Mouse (Mus musculus): ENCODE measurements around the gene Cdiptos.
A peak's percentile ranks its signal among the peaks of the same experiment; 100 is the strongest.

Cdiptos gene

DNA sequence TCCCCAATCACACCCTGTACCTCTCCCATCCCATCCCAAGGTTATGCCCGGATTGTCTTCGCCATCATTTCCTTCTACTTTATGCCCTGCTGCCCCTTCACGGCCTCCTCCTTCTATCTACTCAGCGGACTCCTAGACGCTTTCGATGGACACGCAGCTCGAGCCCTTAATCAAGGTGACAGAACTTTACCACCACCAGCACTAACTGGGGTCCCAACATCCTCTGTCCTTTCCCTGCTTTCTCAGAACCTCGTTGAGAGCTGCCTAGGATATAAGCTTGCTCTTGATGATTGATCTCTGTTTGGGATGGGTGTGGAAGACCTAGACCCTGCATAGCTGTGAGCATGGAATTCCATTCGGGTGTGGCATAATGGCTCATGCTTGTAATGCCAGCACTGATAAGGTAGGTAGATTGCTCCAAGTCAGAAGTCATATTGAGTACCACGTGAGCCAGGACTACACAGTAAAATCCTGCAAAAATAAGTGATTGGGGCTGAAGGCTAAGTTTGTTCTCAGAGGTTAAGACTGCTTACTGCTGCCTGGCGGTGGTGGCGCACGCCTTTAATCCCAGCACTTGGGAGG lies 1.1 kb upstream of the Cdiptos start:
- no peak for DNase-seq (ENCODE audit: low spot score in 2 of 2)

DNA sequence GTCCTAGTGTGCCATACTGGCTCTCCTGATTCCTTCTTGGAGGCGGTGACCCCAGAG lies 177 bp downstream of the Cdiptos start, which contains the start of gene Cdipt:
Gene Cdipt (plus strand): TSS at position 22 of the 57 bp plus-strand sequence.
- no peak for DNase-seq (ENCODE audit: low spot score in 2 of 2)

DNA sequence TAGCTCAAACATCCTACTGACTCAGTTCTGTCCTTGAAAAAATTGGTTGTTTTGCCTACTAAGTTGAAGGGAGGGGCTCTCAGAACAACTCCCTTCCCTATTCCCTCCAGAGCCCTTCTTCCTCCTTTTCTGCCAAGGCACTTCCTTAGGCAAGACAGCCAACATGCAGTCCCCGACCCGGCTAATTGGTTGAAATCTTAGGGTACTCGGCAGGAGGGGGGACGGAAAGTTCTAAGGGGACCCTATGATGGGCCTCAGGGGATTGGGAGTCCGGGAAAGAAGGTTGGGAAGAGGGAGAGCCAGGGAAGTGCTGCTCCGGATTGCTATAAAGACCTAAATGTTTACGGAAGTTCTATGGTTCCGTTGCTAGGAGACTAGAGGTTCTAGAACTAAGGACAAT lies 405 bp downstream of the Cdiptos start:
- DNase-seq (ENCODE audit: low spot score in 2 of 2): no peak

DNA sequence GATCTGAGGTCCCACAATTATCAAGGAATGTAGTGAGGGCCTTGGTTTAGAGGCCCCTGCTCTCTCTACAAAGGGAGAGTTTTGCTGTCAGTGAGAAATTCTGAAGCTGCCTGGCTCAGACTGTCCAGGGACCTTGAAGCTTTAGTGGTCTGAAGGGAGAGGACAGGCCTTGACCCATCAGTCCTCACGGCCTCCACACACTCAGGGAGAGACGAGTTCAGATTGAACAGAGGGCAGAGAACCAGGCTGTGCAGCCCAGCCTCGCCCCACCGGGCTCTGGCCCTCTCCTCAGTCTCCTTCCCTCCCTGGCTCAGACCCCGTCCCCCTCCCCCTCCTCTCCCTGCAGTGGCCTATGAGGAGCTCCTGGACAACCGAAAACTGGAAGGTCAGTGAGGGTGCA lies 8.5 kb downstream of the Cdiptos start:
- DNase-seq (ENCODE audit: low spot score in 2 of 2): no peak

DNA sequence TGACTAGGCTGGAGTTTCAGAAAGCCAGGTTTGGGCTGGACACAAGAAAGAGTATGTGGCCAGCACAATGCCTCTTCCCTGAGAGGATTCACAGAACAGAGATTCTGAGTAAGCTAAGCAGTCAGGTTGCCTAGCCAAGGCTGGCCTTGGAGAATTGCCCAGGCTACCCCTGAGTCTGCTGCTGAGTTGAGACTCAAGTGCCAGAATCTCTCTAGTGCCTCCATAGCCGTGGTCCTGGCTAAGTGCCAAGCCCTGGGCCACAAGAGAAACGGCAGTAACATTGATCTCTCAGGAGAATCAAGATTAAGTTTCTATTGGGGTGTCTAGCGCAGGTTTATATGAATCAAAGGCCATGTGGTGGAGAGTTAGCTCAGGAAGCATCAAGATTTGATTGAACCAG lies 10.3 kb downstream of the Cdiptos start:
- DNase-seq (ENCODE audit: low spot score in 2 of 2): no peak

DNA sequence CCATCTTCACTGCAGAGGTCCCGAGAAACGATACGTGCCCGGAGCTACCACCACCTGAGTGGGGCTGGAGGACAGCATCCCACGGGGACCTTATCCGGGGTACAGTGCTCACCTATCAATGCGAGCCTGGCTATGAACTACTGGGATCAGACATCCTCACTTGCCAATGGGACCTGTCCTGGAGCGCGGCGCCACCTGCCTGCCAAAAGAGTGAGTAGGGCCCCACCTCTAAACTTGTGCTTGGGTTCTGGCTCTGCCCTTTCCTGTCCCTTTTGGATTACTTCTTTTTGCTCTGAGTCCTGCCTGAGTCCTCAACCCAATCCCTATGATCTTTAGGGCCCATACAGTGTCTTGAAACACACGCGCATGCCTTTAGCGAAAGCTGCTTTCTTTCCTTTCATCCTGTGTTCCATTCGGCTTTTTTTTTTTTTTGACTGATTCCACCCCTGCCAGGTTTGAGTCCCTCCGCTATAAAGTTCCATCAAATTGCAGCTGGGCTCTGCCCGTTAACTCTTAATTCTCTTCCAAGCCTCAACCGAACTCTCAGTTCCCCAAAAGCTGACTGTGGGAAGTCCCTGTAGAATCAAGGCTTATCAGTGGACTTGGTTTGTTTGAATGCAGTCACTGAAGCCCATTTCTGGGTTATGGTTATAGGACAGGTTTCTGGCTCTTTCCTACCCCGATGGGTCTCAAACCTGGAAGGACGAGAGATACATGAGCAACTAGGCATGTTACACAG lies 12.2 kb downstream of the Cdiptos start:
- DNase-seq (ENCODE audit: low spot score in 2 of 2): no peak

DNA sequence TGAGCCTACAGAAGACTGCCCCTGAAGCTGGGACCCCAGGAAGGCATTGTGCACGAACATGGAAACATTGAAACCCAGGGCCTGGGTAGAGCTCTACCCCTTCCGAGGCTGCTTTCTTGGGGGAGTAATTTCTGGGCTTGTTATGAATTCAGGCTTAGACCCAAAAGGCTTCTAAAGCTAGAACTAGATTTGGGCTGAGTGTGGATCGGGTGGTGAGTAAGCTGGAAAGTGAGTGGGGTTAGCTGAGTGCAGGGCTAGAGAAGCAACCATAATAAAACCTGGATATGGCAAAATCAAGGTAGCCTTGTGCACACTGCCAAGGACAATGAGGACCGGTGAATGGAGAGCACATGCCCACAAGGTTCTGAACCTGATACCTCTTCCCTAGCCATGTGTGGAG lies 13.9 kb downstream of the Cdiptos start:
- no peak for DNase-seq (ENCODE audit: low spot score in 2 of 2)

DNA sequence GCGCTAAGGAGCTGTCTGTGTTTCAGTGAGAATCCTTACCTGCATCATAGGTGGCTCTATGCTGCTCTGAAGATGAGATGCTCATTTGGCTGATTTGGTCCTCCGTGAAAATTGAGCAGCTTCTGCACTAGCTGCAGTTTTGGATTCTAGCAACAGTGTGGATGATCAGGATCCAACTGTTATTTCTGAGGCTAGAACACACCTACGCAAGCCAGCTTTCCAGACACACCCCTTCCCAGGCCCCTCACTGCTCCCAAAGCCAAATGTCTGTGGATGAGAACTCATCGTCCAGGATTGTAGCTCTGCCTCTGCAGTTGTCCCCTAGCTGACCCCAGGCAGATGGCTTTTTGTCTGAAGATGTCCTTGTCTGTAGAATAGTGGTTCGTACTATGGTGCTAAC lies 14.8 kb downstream of the Cdiptos start:
- no peak for DNase-seq (ENCODE audit: low spot score in 2 of 2)

DNA sequence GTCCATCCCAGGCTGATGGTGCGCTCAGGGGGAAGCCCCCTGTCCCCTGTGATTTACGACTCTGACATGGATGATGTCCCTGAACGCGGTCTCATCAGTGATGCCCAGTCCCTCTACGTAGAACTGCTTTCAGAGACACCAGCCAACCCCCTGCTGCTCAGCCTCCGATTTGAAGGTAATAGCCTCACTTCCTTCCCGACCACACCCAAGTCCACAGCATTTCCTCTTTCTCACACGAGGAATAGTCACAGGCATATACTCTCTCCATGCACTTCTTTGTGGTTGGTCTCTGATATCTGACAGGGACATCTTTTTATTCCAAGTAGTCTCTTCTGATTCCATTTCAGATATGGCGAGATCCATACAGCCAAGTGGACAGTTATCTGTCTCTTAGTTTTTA lies 16.1 kb downstream of the Cdiptos start:
- no peak for DNase-seq (ENCODE audit: low spot score in 2 of 2)

DNA sequence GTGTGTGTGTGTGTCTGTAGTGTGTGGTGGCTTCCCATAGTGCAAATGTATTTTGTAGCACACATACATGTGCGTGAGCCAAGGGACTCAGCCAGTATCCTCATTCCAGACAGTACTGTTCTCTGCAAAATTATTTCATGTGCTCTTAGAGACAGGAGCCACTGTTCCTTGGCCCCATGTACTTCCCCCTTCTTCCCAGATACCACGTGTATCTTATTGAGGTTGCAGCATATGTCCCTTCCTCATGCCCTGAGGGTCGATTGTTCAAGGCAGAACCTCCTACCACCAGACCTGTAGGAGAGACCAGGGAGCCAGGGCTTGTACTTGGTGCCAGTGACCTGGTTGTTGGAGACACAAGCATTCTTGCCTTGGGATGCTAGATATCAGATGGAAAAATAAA lies 20.8 kb downstream of the Cdiptos start:
- no peak for DNase-seq (ENCODE audit: low spot score in 2 of 2)

DNA sequence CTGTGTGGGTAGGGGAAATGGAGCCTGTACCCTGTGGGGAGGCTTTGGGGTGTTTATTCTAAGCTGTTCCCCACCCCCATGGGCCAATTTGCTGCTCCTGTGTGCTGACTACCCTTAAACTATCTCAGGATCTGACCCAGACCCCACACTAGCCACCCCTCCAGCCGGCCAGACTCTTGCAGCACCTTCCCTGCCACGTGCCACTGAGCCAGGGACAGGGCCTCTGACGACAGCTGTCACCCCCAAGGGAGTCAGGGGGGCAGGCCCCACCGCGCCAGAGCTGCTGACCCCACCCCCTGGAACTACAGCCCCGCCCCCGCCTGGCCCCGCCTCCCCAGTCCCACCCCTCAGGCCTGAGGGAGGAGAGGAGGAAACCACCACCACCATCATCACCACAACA lies 23.3 kb downstream of the Cdiptos start:
- DNase-seq (ENCODE audit: low spot score in 2 of 2): no peak

DNA sequence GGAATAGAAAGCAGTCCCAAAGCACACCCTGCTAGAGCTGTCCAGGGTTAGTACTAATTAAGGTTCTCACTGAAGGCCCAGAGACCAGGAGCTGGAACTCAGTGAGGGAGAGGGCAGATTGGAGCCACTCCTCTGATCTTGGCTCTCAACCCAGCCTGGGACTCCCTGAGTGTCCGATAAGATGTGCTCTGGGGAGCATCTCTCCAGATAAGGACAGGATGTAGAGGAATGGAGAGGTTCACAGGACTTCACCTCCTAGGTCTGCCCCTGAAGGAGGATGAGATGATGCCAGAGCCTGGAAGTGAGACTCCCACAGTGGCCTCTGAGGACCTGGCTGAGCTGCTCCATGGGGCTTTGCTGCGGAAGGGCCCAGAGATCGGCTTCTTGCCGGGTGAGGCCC lies 24.2 kb downstream of the Cdiptos start:
- no peak for DNase-seq (ENCODE audit: low spot score in 2 of 2)

DNA sequence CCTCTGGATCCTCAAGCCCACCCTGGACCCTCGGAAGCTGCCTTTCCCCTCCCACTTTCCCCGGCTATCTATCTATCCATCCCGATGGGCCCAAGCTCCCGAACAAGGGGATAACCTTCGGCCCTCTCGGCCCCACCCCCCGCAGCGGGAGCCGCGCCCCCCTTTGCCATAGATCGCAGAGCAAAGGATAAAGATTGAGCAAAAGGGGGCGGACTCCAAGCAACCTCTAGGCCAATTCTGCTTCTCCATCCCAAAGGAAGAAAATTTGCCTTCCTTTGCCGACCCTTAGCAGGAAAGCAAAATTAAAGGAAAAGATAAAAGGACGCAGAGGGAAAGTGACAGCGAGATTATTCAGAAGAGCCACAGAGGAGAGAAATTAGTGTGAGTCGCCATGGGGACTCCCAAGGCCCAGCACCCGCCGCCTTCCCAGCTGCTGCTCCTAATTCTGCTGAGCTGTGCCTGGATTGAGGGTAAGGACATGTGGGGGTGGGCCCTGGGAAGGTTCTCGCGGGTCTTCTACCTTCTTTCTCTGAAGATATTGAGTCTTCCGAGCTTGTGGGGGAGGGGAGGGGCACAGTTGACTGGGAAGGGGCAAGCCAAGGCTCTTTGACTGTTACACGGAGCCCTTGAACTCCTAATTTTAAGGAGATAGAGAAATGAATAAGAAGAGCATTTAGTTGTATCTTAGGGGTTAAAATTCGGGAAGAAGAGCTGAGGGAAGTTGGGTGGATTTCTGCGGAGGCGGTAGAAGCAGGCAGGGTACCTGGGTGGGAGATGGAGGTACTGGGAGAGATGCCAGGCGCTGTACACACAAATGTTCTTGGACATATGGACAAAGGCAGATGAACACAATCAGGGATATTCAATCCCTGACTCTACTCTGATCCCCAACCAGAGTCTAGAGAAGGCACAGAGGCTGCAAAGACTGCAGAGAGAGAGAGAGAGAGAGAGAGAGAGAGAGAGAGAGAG lies 25.0 kb downstream of the Cdiptos start:
- DNase-seq (ENCODE audit: low spot score in 2 of 2): peak in 1 of 2 experiments; percentile 58

DNA sequence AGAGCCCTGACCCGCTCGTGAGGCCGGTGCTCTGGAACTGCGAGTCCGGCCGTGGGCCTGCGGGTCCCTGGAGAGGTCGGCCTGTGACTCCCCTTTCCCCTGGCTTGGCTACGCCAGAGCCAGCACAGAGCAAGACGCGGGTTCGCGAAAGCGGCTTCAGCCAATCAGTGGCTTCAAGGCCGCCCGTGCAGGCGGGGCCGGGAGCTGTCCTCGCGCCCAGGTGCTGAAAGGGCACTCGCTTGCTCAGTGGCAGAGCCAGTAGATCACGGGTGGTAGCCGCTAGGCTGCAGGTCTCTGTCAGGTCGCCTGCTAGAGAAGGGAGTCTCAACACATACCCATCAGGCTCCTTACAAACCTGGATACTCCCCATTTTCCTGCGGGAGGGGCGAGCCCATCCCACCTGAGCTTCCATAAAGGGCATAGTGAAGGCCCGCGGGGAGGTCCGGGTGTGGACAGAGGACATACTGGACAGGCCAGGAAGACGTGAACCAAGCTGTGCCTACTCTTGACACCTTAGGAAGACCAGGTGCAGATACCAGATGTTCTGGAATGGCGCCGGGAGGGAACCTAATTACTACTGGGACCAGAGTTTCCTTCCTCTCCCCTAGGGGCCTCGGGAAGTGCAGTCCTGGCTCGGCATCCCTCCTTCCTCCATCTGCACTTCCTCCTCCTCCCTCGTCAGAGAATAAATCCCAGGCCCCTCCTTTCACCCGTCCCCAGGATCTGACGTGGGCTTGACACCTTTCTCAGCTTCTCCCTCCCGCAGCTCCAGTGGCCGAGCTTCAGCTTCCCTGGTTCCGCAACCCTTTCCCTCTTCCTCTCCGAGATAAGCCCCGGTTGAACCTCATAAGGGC lies 25.9 kb downstream of the Cdiptos start, which contains the start of gene Sez6l2:
Gene Sez6l2 (plus strand): TSS at position 771 of the 854 bp plus-strand sequence.
- DNase-seq (ENCODE audit: low spot score in 2 of 2): peak; percentile 72 to 83

DNA sequence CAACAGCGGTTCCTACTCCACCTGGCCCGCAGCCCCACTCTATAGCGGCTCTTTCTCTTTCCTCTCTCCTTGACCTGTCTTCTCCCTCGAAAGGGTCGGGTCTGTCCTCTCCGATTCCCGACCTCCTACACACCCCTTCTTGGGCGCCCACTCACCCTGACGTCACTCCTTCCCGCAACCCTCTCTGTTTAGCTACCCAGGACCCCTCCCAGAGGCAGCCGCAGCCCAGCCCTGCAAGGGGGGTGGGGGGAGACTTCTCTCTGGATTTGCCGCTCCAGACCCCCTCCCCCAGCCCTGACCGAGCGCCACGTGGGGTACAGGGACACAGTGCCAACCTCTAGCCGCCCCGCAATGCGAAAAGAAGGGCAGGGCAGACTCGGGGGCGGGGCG lies 26.5 kb downstream of the Cdiptos start, which contains the start of gene Asphd1:
Gene Asphd1 (minus strand): TSS at position 180 of the 390 bp plus-strand sequence.
- peak; percentile 59 to 70 for DNase-seq (ENCODE audit: low spot score in 2 of 2)

DNA sequence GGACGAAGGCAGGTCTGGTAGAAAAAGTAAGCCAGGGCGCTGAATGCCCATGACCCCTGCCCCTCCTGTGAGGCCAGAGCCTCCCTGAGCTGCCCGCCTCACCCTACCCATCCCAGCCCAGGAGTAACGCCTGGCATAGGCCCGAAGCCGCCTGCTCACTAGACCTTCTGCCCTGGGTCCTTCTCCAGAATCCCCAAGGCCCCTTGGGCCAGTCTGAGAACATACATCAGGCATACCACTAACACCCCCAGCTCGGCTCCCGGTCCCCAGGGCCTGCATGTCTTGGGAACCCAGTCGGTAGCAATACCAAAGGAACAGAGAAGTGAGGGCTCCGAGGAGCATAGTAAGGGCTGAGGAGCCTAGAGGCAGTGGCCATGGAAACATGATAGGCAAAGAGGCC lies 27.3 kb downstream of the Cdiptos start:
- DNase-seq (ENCODE audit: low spot score in 2 of 2): no peak

DNA sequence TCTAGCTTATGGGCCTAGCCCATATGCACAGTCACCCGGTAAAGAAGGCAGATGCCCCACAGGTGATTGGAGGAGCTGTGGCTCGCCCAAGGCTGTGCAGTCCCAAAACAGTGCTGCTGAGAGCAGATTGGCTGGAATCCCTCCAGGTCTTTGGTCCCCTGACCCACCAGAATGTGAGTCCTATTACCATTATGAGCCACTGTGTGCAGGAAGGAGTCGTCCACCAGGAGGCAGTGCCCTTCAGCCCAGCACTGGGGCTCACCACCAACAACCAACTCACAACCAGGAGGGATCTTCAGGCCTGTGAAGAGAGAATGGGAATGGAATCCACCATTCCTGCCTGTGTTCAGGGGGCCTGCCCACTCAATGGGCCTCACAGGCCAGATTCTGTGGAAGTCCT lies 29.4 kb downstream of the Cdiptos start:
- no peak for DNase-seq (ENCODE audit: low spot score in 2 of 2)

DNA sequence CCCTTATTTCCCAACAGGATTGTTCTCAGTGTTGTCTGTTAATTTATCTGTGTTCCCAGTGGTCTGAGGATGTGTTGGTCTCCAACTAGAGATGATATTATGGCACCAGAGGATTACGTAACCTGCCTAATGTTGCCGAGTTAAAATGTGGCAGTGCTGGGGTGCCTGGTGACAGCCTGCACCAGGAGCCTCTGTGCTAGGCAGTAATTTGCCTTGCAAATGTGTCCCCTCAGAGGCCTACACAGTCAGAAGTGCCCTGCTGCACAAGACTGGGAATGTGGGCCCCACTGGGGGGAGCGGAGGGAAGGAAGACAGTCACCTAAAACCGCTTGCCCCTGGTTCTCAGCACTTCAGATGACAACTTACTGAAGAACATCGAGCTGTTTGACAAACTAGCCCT lies 34.1 kb downstream of the Cdiptos start:
- DNase-seq (ENCODE audit: low spot score in 2 of 2): peak in 1 of 2 experiments; percentile 54

DNA sequence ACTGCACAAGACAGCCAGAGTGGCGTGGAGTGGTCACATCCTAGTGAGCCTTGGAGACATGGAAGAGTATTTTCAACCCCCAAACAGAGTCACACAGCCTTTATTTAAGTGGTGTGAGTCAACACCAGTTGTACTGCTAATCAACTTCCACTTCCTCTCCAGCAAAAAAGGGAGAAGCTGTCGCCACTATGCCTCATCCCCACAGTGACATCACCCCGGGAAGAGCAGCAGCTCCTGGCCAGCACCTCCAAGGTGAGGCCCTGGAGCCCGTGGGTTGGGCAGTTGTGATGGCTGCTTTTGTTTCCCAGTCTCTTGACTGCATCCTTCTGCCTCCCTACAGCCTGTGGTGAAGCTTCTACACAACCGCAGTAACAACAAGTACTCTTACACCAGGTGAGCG lies 34.7 kb downstream of the Cdiptos start:
- no peak for DNase-seq (ENCODE audit: low spot score in 2 of 2)

DNA sequence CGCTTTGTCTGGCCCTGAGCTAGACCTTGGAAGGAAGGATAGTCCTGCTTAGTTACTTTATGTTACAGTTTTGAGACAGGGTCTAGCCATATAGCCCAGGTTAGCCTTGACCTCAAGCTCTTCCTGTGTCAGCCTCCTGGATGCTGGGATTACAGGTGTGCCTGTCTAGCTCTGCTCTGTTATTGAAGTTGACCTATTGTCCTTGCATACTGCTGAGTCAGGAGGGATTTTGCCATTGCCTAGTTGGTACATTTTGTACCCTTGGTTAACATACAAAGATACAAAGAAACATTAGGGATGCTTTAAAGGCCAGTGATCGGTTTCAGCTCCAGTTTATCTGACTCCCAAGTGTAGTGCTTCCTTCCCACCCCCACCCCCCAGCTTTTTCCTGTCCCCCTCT lies 43.2 kb downstream of the Cdiptos start:
- no peak for DNase-seq (ENCODE audit: low spot score in 2 of 2)

DNA sequence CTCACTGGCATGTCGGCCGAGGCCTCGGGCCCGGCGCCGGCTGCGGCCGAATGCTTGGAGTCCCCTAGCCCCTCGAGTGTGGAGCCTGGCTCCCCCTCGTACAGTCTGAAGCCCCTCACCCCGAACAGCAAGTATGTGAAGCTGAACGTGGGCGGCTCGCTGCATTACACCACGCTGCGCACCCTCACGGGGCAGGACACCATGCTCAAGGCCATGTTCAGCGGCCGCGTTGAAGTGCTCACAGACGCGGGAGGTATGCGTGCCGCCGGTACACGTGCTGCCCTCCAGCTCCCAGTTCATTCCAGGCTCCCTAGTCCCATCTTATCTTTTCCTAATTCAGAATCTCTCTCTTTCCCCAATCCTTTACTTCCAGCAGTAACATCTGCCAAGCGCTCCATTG lies 46.9 kb downstream of the Cdiptos start:
- no peak for DNase-seq (ENCODE audit: low spot score in 2 of 2)

DNA sequence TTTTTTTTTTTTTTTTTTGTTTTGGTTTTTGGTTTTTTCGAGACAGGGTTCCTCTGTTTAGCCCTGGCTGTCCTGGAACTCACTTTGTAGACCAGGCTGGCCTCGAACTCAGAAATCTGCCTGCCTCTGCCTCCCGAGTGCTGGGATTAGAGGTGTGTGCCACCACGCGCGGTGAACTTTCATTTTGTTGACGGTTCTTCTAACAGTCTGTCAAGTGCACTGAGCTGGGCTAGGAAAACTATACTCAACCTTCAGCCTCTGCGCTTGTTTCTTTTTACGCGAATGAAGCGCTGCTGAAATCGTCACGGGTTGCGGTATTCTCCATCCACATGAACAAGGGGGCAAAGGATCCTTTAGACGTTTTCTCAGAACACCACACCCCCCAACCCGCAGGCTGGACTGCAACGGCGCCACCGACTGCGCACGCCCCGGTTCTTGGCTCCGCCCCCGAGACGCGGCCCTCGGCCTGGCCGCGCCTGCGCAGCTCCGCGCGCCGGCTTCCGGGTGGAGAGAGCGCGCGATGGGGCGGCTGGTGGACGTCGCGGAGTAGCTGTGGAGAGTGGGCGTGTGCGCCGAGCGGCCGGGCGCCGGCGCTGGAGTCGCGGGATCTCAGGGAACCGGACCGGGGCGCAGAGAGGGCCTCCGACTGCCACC lies 47.4 kb downstream of the Cdiptos start, which contains the start of gene Kctd13:
Gene Kctd13 (plus strand): TSS at position 496 of the 654 bp plus-strand sequence.
- peak; percentile 80 to 92 for DNase-seq (ENCODE audit: low spot score in 2 of 2)
